Mouse (Mus musculus): ENCODE results near the gene Pex14. TPM values are rescaled to one million over a fixed set of nuclear protein-coding genes. Genes with fewer than 3 reads are reported as not detected.

Gene Pex14
- total and polyA plus RNA-seq, 3 experiments: 20.1 to 23.7 (median 21.2) TPM

DNA sequence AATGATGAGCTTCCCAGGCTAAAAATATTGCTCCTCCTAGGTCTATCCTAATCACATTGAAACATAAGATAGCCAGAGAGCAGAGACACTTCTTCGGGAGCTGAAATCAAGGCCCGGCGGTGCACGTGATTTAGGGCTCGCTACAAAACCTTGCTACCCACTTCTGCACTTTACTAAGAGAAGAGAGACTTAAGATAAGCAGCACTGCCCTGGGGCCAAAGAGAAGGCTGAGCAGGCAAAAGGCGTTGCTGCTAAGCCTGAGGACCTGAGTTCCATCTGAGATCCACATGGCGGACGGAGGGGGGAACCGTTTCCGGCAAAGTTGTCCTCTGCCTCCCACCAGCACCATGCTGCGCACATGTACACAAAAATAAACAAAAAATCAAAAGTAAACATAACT lies 1.1 kb downstream of the Pex14 start:
- WGBS: 5% methylated on average over 11 of the region's 11 CpGs
- peak overlapping the region; percentile 99 for H3K4me3 ChIP-seq
- intact Hi-C loops (cut with DNase I): no loop called here
- H3K27ac ChIP-seq: no peak overlapping the region; the same call in 1 of the 2 replicates
- no peak for DNase-seq
- peaks cover 6% of the 10 kb centered on the region for H3K4me1 ChIP-seq (ENCODE audit: control insufficient read depth, insufficient read depth, low read length)
- peaks cover 2% of the 10 kb centered on the region; the same call in 1 of the 2 replicates for H3K79me2 ChIP-seq (replicated peaks; ENCODE audit: control insufficient read depth, insufficient read depth, low read length)
- H3K36me3 ChIP-seq (ENCODE audit: control insufficient read depth, insufficient read depth, low read length): no peaks in the 10 kb centered on the region; the same call in 1 of the 2 replicates
- no peak for TF ChIP-seq EP300 (IDR thresholded peaks at IDR 0.05; ENCODE audit: insufficient read depth, low read depth, low read length)
- no peak for TF ChIP-seq CTCF (IDR thresholded peaks at IDR 0.05)
- TF ChIP-seq POLR2A (IDR thresholded peaks at IDR 0.05; ENCODE audit: insufficient read depth, low read depth, low read length): no peak
- no peaks in the 10 kb centered on the region for H3K27me3 ChIP-seq (ENCODE audit: control insufficient read depth, insufficient read depth, low read length)
- H3K9ac ChIP-seq (ENCODE audit: low read depth, low read length): peak overlapping the region; percentile 93

DNA sequence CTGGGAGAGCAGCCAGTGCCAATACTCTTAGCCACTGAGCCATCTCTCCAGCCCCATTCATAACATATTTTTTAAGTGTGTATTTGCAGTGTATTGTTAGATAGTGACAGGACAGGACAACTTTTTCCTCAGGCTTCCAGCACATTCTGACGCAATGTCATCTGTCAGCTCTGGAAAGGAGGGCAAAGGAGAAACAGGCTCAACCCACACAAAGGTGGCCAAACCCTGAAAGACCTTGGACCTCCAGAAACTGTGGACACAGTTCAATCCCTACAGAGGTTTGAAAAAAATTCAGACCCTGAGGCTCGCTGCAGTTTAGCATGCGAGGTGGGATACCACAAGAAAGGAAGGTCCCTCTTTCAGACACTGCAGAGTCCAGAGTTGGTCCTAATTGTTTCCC lies 1.7 kb downstream of the Pex14 start:
- intact Hi-C loops (cut with DNase I): no loop called here
- Histone ChIP-seq H3K9ac (ENCODE audit: low read depth, low read length) (no peak overlapping the region), H3K79me2 (replicated peaks; ENCODE audit: control insufficient read depth, insufficient read depth, low read length) (peaks cover 2% of the 10 kb centered on the region; the same call in 1 of the 2 replicates), H3K4me3 (no peak overlapping the region), H3K4me1 (ENCODE audit: control insufficient read depth, insufficient read depth, low read length) (peaks cover 6% of the 10 kb centered on the region), H3K27me3 (ENCODE audit: control insufficient read depth, insufficient read depth, low read length) (no peaks in the 10 kb centered on the region), H3K36me3 (ENCODE audit: control insufficient read depth, insufficient read depth, low read length) (no peaks in the 10 kb centered on the region; the same call in 1 of the 2 replicates), H3K27ac (no peak overlapping the region)
- DNase-seq: no peak
- 81% methylated on average over 3 of the region's 3 CpGs for WGBS
- TF ChIP-seq EP300 (IDR thresholded peaks at IDR 0.05; ENCODE audit: insufficient read depth, low read depth, low read length) (no peak), CTCF (IDR thresholded peaks at IDR 0.05) (no peak), POLR2A (IDR thresholded peaks at IDR 0.05; ENCODE audit: insufficient read depth, low read depth, low read length) (no peak)

DNA sequence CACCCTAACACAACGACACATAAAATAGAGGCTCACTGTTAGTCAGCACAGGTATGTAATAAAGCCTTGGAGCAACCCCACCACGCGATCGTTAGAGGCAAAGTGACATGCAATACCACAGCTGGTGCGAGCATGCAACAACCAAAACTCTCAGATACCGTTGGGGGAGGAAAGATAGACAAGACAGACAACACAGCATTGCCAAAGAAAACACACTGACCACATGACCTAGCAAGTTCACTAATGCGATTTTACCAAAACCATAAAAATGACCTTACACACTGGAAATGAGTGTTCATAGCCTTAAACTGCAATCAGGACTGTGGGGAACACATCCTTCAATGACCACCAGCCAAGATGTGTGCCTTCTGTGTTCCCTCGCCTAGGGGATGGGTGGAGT lies 8.3 kb downstream of the Pex14 start:
- WGBS: 56% methylated on average over 8 of the region's 8 CpGs
- no peak for TF ChIP-seq CTCF (IDR thresholded peaks at IDR 0.05)
- no peak for TF ChIP-seq EP300 (IDR thresholded peaks at IDR 0.05; ENCODE audit: insufficient read depth, low read depth, low read length)
- no peak for TF ChIP-seq POLR2A (IDR thresholded peaks at IDR 0.05; ENCODE audit: insufficient read depth, low read depth, low read length)
- intact Hi-C loops (cut with DNase I): no loop called here

DNA sequence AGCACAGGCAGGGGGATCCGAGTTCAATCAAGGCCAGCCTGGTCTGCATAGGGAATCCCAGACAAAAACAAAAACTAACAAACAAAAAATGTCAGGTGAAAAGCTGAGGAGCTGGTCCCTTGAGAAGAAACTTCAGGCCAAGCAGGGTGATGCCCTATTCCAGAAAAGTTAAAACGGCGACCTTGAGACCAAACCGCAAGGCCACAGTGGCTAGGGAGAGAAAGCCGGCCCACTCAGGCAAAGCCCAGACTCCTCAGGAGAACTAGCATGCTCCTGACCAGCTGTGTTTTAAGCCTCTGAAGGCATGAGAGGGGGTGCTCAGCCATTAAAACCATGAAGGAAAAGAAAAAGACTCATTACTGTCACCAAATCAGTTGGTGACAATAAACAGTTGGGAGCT lies 14.3 kb downstream of the Pex14 start:
- Histone ChIP-seq H3K36me3 (ENCODE audit: control insufficient read depth, insufficient read depth, low read length) (no peaks in the 10 kb centered on the region), H3K79me2 (replicated peaks; ENCODE audit: control insufficient read depth, insufficient read depth, low read length) (no peaks in the 10 kb centered on the region), H3K27me3 (ENCODE audit: control insufficient read depth, insufficient read depth, low read length) (no peaks in the 10 kb centered on the region), H3K4me1 (ENCODE audit: control insufficient read depth, insufficient read depth, low read length) (peaks cover 1% of the 10 kb centered on the region), H3K27ac (no peak overlapping the region), H3K4me3 (no peak overlapping the region), H3K9ac (ENCODE audit: low read depth, low read length) (no peak overlapping the region)
- intact Hi-C loops (cut with DNase I): no loop called here
- TF ChIP-seq CTCF (IDR thresholded peaks at IDR 0.05) (no peak), EP300 (IDR thresholded peaks at IDR 0.05; ENCODE audit: insufficient read depth, low read depth, low read length) (no peak), POLR2A (IDR thresholded peaks at IDR 0.05; ENCODE audit: insufficient read depth, low read depth, low read length) (no peak)
- WGBS: 71% methylated on average over 5 of the region's 5 CpGs
- DNase-seq: no peak

More for the DNA sequence above, 8.3 kb downstream of the Pex14 start:
- no peak overlapping the region for H3K27ac ChIP-seq
- no peak overlapping the region for H3K9ac ChIP-seq (ENCODE audit: low read depth, low read length)
- no peaks in the 10 kb centered on the region; the same call in none of the 2 replicates for H3K4me1 ChIP-seq (ENCODE audit: control insufficient read depth, insufficient read depth, low read length)
- no peaks in the 10 kb centered on the region; the same call in 1 of the 2 replicates for H3K36me3 ChIP-seq (ENCODE audit: control insufficient read depth, insufficient read depth, low read length)
- H3K79me2 ChIP-seq (replicated peaks; ENCODE audit: control insufficient read depth, insufficient read depth, low read length): peaks cover 3% of the 10 kb centered on the region
- no peak overlapping the region for H3K4me3 ChIP-seq
- DNase-seq: no peak
- no peaks in the 10 kb centered on the region for H3K27me3 ChIP-seq (ENCODE audit: control insufficient read depth, insufficient read depth, low read length)

DNA sequence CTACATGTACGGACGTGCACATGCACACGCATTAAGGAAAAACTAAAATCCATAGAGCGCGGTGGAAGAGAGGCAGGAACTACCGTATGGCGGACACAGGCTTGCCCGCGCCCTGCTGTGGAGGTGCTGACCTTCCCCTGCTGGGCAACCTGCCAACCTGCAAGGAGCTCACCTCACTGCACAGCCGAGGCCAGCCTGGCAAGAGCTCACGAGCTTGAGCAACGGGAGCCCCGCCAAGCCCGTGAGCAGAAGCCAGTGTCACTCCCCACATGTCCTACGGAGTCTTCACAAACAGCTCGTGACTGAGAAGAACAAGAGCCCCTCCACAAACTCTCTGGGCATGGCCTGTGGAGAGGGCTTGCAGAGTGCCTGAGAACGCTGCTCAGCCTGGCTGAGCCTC lies 18.1 kb downstream of the Pex14 start:
- DNase-seq: peak; percentile 77 to 85
- WGBS: 47% methylated on average over 17 of the region's 17 CpGs
- no peak for TF ChIP-seq CTCF (IDR thresholded peaks at IDR 0.05)
- H3K4me3 ChIP-seq: peak overlapping the region; percentile 2; the same call in 1 of the 2 replicates
- H3K9ac ChIP-seq (ENCODE audit: low read depth, low read length): no peak overlapping the region
- peaks cover 1% of the 10 kb centered on the region for H3K4me1 ChIP-seq (ENCODE audit: control insufficient read depth, insufficient read depth, low read length)
- intact Hi-C loops (cut with DNase I): no loop called here
- no peaks in the 10 kb centered on the region for H3K27me3 ChIP-seq (ENCODE audit: control insufficient read depth, insufficient read depth, low read length)
- H3K79me2 ChIP-seq (replicated peaks; ENCODE audit: control insufficient read depth, insufficient read depth, low read length): no peaks in the 10 kb centered on the region
- H3K27ac ChIP-seq: peak overlapping the region; percentile 46
- H3K36me3 ChIP-seq (ENCODE audit: control insufficient read depth, insufficient read depth, low read length): no peaks in the 10 kb centered on the region

DNA sequence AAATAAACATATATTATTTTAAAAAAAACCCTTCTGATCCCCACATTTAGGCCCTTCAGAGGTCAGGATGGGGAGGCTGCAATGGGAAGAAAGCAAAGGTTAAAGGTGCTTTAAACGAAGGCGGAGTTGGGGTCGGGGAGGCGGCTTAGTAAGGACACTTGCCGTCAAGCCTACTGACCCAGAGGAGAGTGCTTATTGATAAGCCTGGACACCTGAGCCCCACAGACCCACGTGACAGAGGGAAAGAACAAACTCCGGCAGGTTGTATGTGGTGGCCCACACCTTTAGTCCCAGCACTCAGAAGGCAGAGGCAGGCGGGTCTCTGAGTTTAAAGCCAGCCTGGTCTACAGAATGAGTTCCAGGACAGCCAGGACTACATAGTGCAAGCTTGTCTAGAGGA lies 19.6 kb downstream of the Pex14 start:
- WGBS: 94% methylated on average over 8 of the region's 8 CpGs
- Histone ChIP-seq H3K36me3 (ENCODE audit: control insufficient read depth, insufficient read depth, low read length) (no peaks in the 10 kb centered on the region), H3K27ac (no peak overlapping the region), H3K4me1 (ENCODE audit: control insufficient read depth, insufficient read depth, low read length) (peaks cover 3% of the 10 kb centered on the region), H3K27me3 (ENCODE audit: control insufficient read depth, insufficient read depth, low read length) (no peaks in the 10 kb centered on the region), H3K4me3 (no peak overlapping the region), H3K9ac (ENCODE audit: low read depth, low read length) (no peak overlapping the region), H3K79me2 (replicated peaks; ENCODE audit: control insufficient read depth, insufficient read depth, low read length) (no peaks in the 10 kb centered on the region)
- TF ChIP-seq CTCF (IDR thresholded peaks at IDR 0.05) (no peak), POLR2A (IDR thresholded peaks at IDR 0.05; ENCODE audit: insufficient read depth, low read depth, low read length) (no peak), EP300 (IDR thresholded peaks at IDR 0.05; ENCODE audit: insufficient read depth, low read depth, low read length) (no peak)
- DNase-seq: no peak
- intact Hi-C loops (cut with DNase I): no loop called here

All from heart, adult 2 months (tissue).